Mouse (Mus musculus) adrenal gland, adult 2 months (tissue): Measurements from ENCODE around the gene Acta1. TPM values are rescaled to one million over a fixed set of nuclear protein-coding genes. Genes with fewer than 3 reads are reported as not detected.

Source experiments
- DNase-seq: peaks from one replicate; pipeline ENCODE4 v3.0.0; 2021
- polyA plus RNA-seq: library from polyadenylated mRNA; depleted of rRNA; stranded (reverse); fragments of >200 nt; gene quantifications from 2 replicates; pipeline ENCODE4 v1.2.3, GENCODE M21; 2012
- total RNA-seq, 2 experiments: library from RNA; stranded (reverse); gene quantifications; 2 replicates each; pipeline ENCODE4 v1.2.3; 2021

Acta1 gene
- total and polyA plus RNA-seq, 3 experiments, result 0.20 to 1.2 (median 0.38) TPM

- no peak for DNase-seq
Measured at GRCm38 (mm10) chr8:123883094-123883493, 11.5 kb downstream of the Acta1 start.

DNA sequence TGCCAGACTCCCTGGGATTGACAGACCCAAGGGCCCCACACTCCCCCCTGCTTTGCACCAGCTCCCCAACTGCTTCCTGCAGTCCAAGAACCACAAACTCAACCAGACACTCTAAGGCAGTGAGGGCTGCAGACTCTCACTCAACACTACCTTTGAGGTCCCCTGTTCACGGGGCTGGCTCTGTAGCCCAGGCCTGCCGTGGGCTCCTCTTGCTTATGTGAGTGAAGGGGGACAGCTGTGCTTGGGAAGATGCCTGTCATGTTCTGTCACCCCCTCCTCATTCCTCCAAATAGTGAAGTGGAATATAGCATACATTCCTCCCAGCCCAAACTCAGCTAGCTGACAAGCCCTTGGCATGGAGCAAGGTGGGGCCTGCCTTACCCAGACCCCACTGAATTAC, 12.1 kb downstream of the Acta1 start:
- no peak for DNase-seq

GRCm38 (mm10) chr8:123880821-123881350, 13.7 kb downstream of the Acta1 start:
- DNase-seq, result no peak

- DNase-seq, result no peak
Measured at GRCm38 (mm10) chr8:123880271-123880670, 14.3 kb downstream of the Acta1 start.

DNA sequence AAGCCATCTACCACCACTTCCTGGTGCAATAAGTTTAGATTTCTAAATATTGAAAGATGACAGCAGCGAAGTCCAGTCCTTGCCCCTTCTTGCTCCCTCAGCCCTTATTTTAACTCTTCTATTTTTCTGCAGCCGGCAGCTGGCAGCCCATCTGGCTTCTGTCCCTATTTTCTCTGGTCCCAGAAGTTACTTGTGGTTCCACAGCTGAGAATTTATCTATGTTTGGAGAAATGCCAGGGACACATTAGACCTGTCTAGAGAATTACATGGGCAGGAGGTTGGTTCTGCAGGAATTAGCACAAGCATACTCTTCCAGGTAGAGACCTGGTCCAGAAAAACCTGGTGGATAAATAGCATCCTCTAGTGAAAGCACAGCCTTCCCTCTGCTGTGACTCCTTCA, 16.7 kb downstream of the Acta1 start:
- no peak for DNase-seq

- no peak for DNase-seq
Measured at GRCm38 (mm10) chr8:123874324-123874723, 20.2 kb downstream of the Acta1 start.

GRCm38 (mm10) chr8:123873364-123873763, 21.2 kb downstream of the Acta1 start:
- DNase-seq, result no peak

DNA sequence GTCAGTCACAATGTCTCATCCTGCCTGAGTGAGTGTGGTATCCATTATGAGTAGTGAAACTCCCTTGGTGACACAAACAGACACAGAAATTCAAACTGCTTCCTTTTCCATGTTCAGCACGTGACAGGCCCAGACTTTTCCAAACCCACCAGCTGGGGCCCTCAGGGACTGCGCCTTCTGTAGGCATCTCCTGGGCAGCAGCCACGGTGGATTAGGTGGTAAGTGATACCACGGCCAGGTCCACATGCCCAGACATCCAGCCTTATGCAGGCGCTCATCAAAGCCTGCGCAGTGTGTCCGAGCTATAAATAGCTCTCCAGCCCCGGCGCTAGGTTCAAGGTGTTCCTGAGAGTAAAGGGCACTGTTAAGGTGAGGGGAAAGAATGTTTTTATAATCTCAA, 22.5 kb downstream of the Acta1 start:
- no peak for DNase-seq

DNA sequence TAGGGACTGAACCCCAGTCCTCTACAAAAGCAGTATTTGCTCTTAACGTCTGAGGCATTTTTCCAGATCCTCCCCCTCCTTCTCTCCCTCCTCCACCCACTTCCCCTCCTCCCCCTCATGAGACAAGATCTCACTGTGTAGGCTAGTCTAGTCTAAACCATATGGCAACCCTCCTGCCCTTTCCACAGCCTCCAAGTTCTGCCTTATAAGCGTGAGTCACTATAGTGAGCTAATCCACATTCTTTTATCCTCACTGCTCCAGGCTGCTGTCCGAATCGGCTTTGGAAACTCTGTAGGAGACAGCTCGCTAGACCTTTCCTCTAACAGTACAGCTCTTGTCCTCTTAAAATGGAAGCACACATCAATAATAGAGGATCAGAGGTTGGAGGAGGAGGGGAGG, 27.6 kb downstream of the Acta1 start:
- DNase-seq, result peak; percentile 33

DNA sequence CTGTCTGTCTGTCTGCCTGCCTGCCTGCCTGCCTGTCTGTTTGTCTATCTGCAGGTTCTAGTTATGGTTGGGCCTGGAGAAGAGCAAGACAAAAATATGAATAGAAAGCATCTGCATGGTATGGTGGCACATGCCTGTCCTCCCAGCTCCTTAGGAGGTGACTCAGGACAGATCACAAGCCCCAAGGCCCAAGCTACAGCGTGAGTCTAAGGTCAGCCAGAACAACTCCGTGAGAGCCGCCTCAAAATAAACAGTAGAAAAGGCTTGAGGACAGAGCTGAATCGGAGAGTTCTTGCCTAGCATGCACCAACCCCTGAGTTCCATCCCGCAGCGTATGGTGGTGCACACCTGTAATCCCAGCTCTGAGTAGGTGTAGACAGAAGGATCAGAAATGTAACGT, 28.8 kb downstream of the Acta1 start:
- peak; percentile 63 for DNase-seq

GRCm38 (mm10) chr8:123860386-123860785, 34.2 kb downstream of the Acta1 start:
- DNase-seq, result no peak

DNA sequence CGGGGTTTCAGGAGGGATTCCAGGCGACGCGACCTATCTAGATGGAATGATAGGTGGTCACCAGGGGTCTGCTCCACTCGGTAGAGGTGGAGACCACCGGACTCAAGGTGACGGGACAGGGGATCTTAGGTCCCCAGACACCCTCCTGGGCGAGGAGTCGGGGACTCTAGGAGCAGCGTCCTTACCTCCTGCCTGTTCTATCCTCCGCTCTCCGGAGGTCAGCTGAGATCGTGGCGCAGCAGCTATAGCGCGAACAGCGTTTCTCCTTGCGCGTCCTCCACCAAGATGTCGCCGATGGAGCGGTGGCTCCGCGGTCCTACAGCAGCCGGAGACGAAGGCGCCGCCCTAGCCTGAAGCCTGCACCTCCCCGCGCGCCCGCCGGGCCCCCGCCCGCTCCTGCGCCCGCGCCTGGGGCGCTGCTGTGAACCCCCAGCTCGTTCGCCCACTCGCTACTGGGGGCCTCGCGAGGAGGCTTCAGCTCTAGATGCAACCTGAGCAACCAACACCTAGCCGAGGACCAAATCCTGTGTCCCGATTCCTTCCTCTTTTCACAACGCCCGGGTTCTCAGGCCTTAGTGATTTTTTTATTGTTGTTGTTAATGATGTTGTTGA, 34.8 kb downstream of the Acta1 start, which contains the start of gene Ccsap:
Gene Ccsap, minus strand, starts transcription at position 562 of the 612 bp plus-strand sequence.
- DNase-seq, result peak; percentile 68

DNA sequence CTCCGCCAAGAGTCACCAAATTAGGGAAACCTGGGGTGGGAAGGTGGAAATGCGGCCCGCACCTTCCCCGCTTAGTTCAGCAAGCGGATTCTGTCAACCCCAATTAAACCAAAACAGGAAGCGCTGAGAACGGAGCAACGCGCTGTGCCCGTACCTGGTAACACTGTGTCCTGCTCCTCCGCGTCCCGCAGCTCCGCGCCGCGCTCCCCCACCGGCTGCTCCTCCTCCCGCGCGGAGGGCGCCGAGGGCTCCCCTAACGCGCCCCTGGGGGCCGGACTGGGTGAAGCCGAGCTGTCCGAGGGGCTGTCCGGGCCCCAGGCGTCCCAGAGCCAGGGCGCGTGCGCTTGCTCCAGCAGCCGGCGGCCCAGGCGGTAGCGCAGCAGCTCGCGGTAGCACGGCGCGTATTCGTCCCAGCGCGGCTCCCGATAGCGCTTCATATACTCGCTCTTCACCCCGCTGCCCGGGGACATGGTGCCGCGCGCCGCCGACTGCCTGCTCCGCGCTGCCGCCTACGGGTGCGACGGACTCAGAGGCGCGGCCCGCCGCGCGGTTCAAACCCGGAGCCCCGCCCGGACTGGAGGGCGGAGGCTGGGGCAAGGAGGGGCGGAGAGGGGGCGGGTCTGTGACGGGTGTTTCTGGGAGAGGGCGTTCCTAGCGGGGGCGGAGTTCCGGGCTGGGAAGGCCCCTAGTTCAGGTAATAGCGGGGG, 35.5 kb downstream of the Acta1 start:
- DNase-seq, result peak; percentile 96

DNA sequence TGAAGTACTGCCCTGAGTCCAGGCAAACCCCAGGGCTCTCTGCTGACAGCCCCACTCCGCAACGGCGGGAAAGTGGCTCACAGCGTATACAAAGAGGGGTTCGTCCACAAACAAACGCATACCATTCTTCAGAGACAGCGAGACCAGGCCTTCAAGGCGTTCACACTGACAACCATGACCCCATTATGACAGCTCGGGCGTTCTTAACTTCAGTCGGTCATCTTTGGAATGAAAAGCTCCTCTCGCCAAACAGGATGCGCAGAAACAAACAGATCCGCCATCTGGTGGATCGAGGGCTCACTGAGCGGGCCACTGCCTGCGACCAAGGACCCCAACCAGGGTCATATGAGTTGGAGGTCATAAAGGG, 36.0 kb downstream of the Acta1 start:
- no peak for DNase-seq

DNA sequence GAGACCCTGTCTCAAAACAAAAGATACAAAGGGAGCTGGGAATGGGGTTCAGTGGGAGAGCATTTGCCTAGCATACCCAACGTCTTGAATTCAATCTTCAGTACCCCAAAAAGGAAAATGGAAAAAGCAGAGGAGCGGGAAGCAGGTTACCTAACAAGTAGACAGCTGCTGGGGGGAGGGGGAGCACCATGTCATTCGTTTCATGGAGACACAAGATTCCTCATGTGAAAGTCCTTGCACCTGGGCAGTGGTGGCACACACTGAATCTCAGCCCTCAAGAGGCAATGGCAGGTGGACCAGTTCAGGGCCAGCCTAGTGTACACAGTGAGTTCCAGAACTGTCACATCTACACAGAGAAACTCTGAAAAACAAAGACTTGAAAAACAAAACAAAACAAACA, 37.2 kb downstream of the Acta1 start:
- DNase-seq, result no peak

DNA sequence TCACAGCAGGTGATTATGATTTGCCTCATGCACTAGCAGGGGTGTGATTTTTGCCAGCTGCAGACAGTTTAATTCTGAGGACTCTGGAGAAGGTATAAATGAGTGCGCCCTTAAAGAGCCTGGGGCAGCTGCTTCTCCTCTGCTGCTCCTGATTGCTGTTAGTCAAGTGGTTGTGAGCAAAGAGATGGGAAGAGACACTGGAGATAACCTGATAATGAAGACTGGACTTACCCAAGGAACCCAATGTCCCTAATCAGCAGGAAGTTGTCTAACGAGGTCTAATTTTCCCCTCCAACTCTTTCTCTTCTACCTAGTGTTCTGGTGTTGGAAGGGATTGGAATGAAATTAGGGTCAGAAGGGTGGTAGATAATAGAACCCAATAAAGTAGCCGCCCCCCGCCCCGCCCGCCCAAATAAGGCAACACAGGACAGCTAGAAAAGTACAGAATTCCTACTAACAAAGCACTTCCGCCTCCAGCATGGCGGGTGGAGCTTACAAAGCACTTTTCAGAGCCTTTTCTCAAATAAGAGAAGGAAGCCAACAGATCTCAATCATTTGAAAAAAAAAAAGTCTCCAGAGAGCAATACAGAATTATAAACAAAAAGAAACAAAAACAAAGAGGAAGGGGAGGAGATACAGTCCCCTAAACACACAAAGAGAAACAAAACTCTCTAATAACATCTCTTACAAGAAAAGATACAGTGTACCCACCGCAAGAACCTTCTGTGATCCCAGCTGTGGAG, 39.6 kb downstream of the Acta1 start:
- DNase-seq, result no peak

DNA sequence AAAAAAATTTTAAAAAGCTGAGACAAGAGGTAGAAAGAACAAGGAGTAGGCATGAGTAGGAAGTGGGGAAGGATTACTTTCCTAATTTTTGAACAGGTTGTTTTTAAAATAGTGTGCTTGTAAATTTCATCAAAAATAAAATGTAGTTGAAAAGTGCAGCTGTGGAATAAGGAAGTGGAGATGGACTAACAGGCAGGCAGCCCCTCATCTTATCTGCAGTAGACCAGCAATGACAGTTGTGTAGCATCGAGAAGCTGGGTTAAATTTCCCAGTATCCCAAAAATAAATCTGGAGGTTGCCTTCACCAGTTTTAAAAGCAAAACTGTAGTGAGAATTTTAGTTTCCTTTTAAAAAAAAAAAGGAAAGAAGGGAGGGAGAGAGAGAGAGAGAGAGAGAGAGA, 40.3 kb downstream of the Acta1 start:
- no peak for DNase-seq

- no peak for DNase-seq
Measured at GRCm38 (mm10) chr8:123851590-123851989, 43.0 kb downstream of the Acta1 start.

DNA sequence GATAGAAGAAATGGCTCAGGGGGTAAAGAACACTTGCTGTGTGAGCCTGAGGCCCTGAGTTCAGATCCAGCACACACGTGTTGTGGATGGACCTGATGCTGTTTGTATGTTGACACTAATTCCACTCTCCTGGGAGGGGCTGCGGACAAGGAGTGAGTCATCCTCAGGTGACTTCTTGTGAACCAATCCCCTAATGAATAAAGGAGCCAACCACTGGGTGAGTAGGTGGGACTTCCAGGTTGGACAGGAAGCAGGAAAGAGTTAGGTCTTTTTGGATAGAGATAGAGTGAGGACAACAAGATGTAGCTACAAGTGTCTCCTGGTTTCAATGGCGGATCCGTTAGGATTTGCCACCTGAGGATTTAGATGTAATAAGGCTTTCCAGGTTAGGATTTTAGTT, 45.2 kb downstream of the Acta1 start:
- DNase-seq, result no peak

DNA sequence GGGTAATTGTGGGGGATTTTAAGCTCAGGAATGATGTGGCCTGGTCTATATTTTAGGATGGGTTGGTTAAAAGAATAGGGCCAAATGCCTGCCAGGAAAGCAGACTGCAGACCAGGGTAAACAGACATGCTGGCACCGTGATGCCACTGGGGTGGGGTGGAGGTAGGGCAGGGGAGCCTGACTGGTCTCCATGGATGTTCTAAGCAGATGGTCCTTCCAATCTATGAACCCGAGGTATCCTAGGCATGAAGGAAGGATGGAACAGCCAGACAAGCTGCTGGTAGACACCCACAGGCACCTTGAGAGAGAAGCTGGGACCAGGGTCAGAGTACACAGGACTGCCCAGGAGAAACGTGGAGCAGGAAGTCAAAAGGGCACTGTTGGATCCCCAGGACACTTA, 47.0 kb downstream of the Acta1 start:
- DNase-seq, result no peak

GRCm38 (mm10) chr8:123846509-123846908, 48.0 kb downstream of the Acta1 start:
- no peak for DNase-seq

DNA sequence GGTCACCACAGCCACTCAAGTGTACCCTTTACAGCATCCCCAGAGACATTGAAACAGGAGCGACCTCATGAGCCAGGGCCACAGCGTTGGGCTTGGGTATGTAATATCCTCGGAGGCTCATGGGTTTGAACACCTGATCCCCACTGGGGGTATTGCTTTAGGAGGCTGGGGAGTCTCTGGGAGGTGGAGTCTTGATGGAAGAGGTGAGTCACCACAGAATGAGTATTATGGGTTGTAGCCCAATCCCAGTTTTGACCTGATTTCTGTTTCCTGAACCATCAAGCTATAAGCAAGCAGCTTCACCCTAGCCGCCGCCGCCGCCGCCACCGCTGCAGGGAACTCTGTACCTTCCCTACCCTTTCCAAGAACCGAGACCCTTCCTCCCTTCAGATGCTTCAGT, 48.6 kb downstream of the Acta1 start:
- no peak for DNase-seq

GRCm38 (mm10) chr8:123845114-123845513, 49.4 kb downstream of the Acta1 start:
- no peak for DNase-seq
